Comparison of ENCODE assay signal across 8 mouse cellular contexts in genomic region chr7:125638870-125639386, GRCm38 (mm10). TPM values are rescaled to one million over a fixed set of nuclear protein-coding genes. Genes with fewer than 3 reads are reported as not detected.
DNase-seq lines count a peak whose midpoint lies in the region; ATAC-seq and TF ChIP-seq lines count a peak whose summit lies in the region.

No protein-coding gene starts in this region.

- H3K4me1 ChIP-seq in embryonic fibroblast, embryonic 13.5 days (ENCODE audit: control insufficient read depth, insufficient read depth, low read length): no peaks in the 10 kb centered on the region
- no peaks in the 10 kb centered on the region for H3K4me1 ChIP-seq in hindbrain, embryonic 11.5 days (replicated peaks; ENCODE audit: control insufficient read depth, insufficient read depth, low read length)
- peaks cover 10% of the 10 kb centered on the region for H3K4me1 ChIP-seq in lung, embryonic 16.5 days (replicated peaks; ENCODE audit: control insufficient read depth, insufficient read depth, low read length)

- 41% methylated on average over 9 of the region's 9 CpGs for WGBS in hindbrain, embryonic 11.5 days
- WGBS in lung, embryonic 16.5 days: 35% methylated on average over 9 of the region's 9 CpGs

- peak; percentile 64 for ATAC-seq in hindbrain, embryonic 11.5 days (ENCODE audit: low FRiP score)
- ATAC-seq in lung, embryonic 16.5 days (ENCODE audit: low read depth): 0 out of 2 replicates have a peak, but pooled peaks have one; percentile 18

- TF ChIP-seq CTCF in embryonic fibroblast, embryonic 13.5 days (IDR thresholded peaks at IDR 0.05; ENCODE audit: borderline replicate concordance, insufficient read depth, low read length): peak; percentile 86

- H3K27ac ChIP-seq in embryonic fibroblast, embryonic 13.5 days (ENCODE audit: insufficient read depth, low read length): no peak overlapping the region
- peak overlapping the region; percentile 62 for H3K27ac ChIP-seq in hindbrain, embryonic 11.5 days (ENCODE audit: low read depth, low read length)
- no peak overlapping the region for H3K27ac ChIP-seq in lung, embryonic 16.5 days (ENCODE audit: low read length)

- TF ChIP-seq POLR2A in embryonic fibroblast, embryonic 13.5 days (IDR thresholded peaks at IDR 0.05; ENCODE audit: low read depth, low read length): no peak

- no peaks in the 10 kb centered on the region for H3K9me3 ChIP-seq in hindbrain, embryonic 11.5 days (ENCODE audit: control insufficient read depth, low read length)
- no peaks in the 10 kb centered on the region for H3K9me3 ChIP-seq in lung, embryonic 16.5 days (ENCODE audit: control insufficient read depth, low read length)

- no peak overlapping the region for H3K4me2 ChIP-seq in hindbrain, embryonic 11.5 days (replicated peaks; ENCODE audit: low read depth, low read length)
- no peak overlapping the region for H3K4me2 ChIP-seq in lung, embryonic 16.5 days (ENCODE audit: low read depth, low read length)

- no peaks in the 10 kb centered on the region for H3K27me3 ChIP-seq in hindbrain, embryonic 11.5 days (ENCODE audit: control insufficient read depth, insufficient read depth, low read length)
- no peaks in the 10 kb centered on the region for H3K27me3 ChIP-seq in lung, embryonic 16.5 days (ENCODE audit: control insufficient read depth, insufficient read depth, low read depth, low read length)

- peaks cover 17% of the 10 kb centered on the region for H3K36me3 ChIP-seq in hindbrain, embryonic 11.5 days (ENCODE audit: control insufficient read depth, insufficient read depth, low read length)
- peaks cover 27% of the 10 kb centered on the region for H3K36me3 ChIP-seq in lung, embryonic 16.5 days (ENCODE audit: control insufficient read depth, insufficient read depth, low read length)

- no peak overlapping the region for H3K4me3 ChIP-seq in embryonic fibroblast, embryonic 13.5 days (ENCODE audit: insufficient read depth, low read length)
- no peak overlapping the region for H3K4me3 ChIP-seq in hindbrain, embryonic 11.5 days (ENCODE audit: low read depth, low read length)
- no peak overlapping the region for H3K4me3 ChIP-seq in lung, embryonic 16.5 days (ENCODE audit: low read length)

- 0 out of 2 replicates have a peak overlapping the region, but pooled peaks have one; percentile 23 for H3K9ac ChIP-seq in hindbrain, embryonic 11.5 days (ENCODE audit: low read depth, low read length)
- H3K9ac ChIP-seq in lung, embryonic 16.5 days (ENCODE audit: low read length): no peak overlapping the region

- peak; percentile 62 for DNase-seq in ES-CJ7 (ENCODE audit: low read depth, low spot score)
- peak; percentile 90 for DNase-seq in brain, adult 2 months (ENCODE audit: low read depth, low spot score)
- peak; percentile 70 for DNase-seq in hindbrain, embryonic 11.5 days (ENCODE audit: low spot score)
- DNase-seq in layer of hippocampus, adult 9-10 months (ENCODE audit: low spot score): peak; percentile 42
- peak; percentile 37 for DNase-seq in ovary, postnatal 14 days (ENCODE audit: low spot score)
- DNase-seq in thymus, postnatal 0 days (ENCODE audit: low spot score): peak; percentile 86

RNA-seq across cellular contexts. Expression of gene Il21r, which starts 35.7 kb away (rescaled TPM):
- 0.25 TPM in 1 of 2 replicates, not detected in the other for polyA plus RNA-seq in embryonic fibroblast, embryonic 13.5 days (2011; ENCODE audit: insufficient read length, low read depth, missing spikeins)
- 0.09 and 0.25 TPM in 2 replicates for polyA plus RNA-seq in hindbrain, embryonic 11.5 days (2014; fragmentation: Nextera tagmentation; extraction: Ambion mirVana)
- 0.40 and 0.83 TPM in 2 replicates for polyA plus RNA-seq in lung, embryonic 16.5 days (2015; fragmentation: Nextera tagmentation; extraction: Ambion mirVana)
- polyA plus RNA-seq in thymus, postnatal 0 days (2015; fragmentation: Nextera tagmentation; extraction: Ambion mirVana): 28.2 and 36.8 TPM in 2 replicates

Comparison
In these comparisons a context has a peak if more than half of its experiments do, and no peak if none do; other contexts are left out.
1. DNase-seq: peak in every context shown above with its lines; median percentile 90 in brain, adult 2 months; 86 in thymus, postnatal 0 days; 70 in hindbrain, embryonic 11.5 days; 62 in ES-CJ7; 42 in layer of hippocampus, adult 9-10 months; 37 in ovary, postnatal 14 days.
2. RNA of gene Il21r, which starts 35.7 kb away (polyA plus RNA-seq): 28.2 to 36.8 TPM in thymus, postnatal 0 days; 0.40 to 0.83 TPM in lung, embryonic 16.5 days, 0.25 TPM in embryonic fibroblast, embryonic 13.5 days and 0.09 to 0.25 TPM in hindbrain, embryonic 11.5 days; every median in the first group is over 10 times any median in the second.